9 mouse cellular contexts compared by ENCODE assay signal in genomic region chr1:184718261-184719120, GRCm38 (mm10). TPM values are rescaled to one million over a fixed set of nuclear protein-coding genes. Genes with fewer than 3 reads are reported as not detected.
DNase-seq lines count a peak whose midpoint lies in the region; ATAC-seq lines count a peak whose summit lies in the region.
"Had no signal": no experiment of that assay in that cellular context is flagged by ENCODE, and none has a peak within 500 bp of the region (broad histone marks: within the 10 kb centered on the region; RNA-seq: fewer than 3 reads in every experiment).

No protein-coding gene starts in this region.

- no peak overlapping the region for H3K9ac ChIP-seq in kidney, embryonic 16.5 days (replicated peaks; ENCODE audit: low read length)
- no peak overlapping the region for H3K9ac ChIP-seq in embryonic facial prominence, embryonic 13.5 days

- peak overlapping the region; percentile 38 for H3K4me2 ChIP-seq in kidney, embryonic 16.5 days (replicated peaks; ENCODE audit: low read depth, low read length)
- H3K4me2 ChIP-seq in embryonic facial prominence, embryonic 13.5 days, result peak overlapping the region; percentile 37; the same call in 1 of the 2 replicates

- peaks cover 100% of the 10 kb centered on the region for H3K27me3 ChIP-seq in kidney, embryonic 16.5 days (ENCODE audit: insufficient read depth, low read length)
- peaks cover 100% of the 10 kb centered on the region for H3K27me3 ChIP-seq in embryonic facial prominence, embryonic 13.5 days
- peaks cover 100% of the 10 kb centered on the region for H3K27me3 ChIP-seq in limb, embryonic 10.5 days (ENCODE audit: low read depth, poor library complexity, severe bottlenecking)

- intact Hi-C loops in left cerebral cortex, postnatal 14 days (cut with DNase I), result no loop called here

- H3K9me3 ChIP-seq in kidney, embryonic 16.5 days (ENCODE audit: low read length), result no peaks in the 10 kb centered on the region
- H3K9me3 ChIP-seq in embryonic facial prominence, embryonic 13.5 days, result no peaks in the 10 kb centered on the region
- H3K9me3 ChIP-seq in limb, embryonic 10.5 days (replicated peaks), result no peaks in the 10 kb centered on the region

- WGBS in kidney, embryonic 16.5 days, result under 1% methylated on average over 41 of the region's 41 CpGs
- 1% methylated on average over 41 of the region's 41 CpGs for WGBS in embryonic facial prominence, embryonic 13.5 days
- under 1% methylated on average over 41 of the region's 41 CpGs for WGBS in limb, embryonic 10.5 days

- peaks cover 12% of the 10 kb centered on the region for H3K4me1 ChIP-seq in kidney, embryonic 16.5 days (ENCODE audit: insufficient read depth, low read length)
- peaks cover 5% of the 10 kb centered on the region; the same call in 1 of the 2 replicates for H3K4me1 ChIP-seq in embryonic facial prominence, embryonic 13.5 days
- H3K4me1 ChIP-seq in limb, embryonic 10.5 days, result peaks cover 25% of the 10 kb centered on the region

- H3K36me3 ChIP-seq in kidney, embryonic 16.5 days (ENCODE audit: insufficient read depth, low read length), result no peaks in the 10 kb centered on the region
- no peaks in the 10 kb centered on the region for H3K36me3 ChIP-seq in embryonic facial prominence, embryonic 13.5 days
- H3K36me3 ChIP-seq in limb, embryonic 10.5 days, result no peaks in the 10 kb centered on the region

- DNase-seq in kidney, adult 8-10 months, result no peak
- peak; percentile 67 for DNase-seq in limb, embryonic 10.5 days (ENCODE audit: low spot score)
- peak; percentile 71 for DNase-seq in neural tube, embryonic 10.5 days (ENCODE audit: extremely low spot score, low spot score)
- no peak for DNase-seq in cerebellum, postnatal 4 days (ENCODE audit: low spot score in 2 of 2)
- DNase-seq in left cerebral cortex, postnatal 14 days (ENCODE audit: low spot score in 2 of 2), result no peak
- no peak for DNase-seq in urinary bladder, postnatal 14 days (ENCODE audit: low spot score)
- DNase-seq: cerebellum, adult 18-20 months had no signal

- H3K4me3 ChIP-seq in kidney, embryonic 16.5 days (ENCODE audit: low read length), result peak overlapping the region; percentile 27
- H3K4me3 ChIP-seq in embryonic facial prominence, embryonic 13.5 days, result peak overlapping the region; percentile 24
- peak overlapping the region; percentile 23 for H3K4me3 ChIP-seq in limb, embryonic 10.5 days

- no peak overlapping the region for H3K27ac ChIP-seq in kidney, embryonic 16.5 days (ENCODE audit: low read length)
- no peak overlapping the region for H3K27ac ChIP-seq in embryonic facial prominence, embryonic 13.5 days
- no peak overlapping the region for H3K27ac ChIP-seq in limb, embryonic 10.5 days

- no peak for ATAC-seq in kidney, embryonic 16.5 days (ENCODE audit: low FRiP score, low TSS enrichment)
- no peak for ATAC-seq in embryonic facial prominence, embryonic 13.5 days (ENCODE audit: insufficient number of reproducible peaks, insufficient read depth, low FRiP score, low TSS enrichment, low read depth)

RNA-seq across cellular contexts. Expression of gene Hlx, which starts 13.9 kb away (rescaled TPM):
- polyA plus RNA-seq in kidney, embryonic 16.5 days (2015; fragmentation: Nextera tagmentation; extraction: Ambion mirVana), result 12.8 and 13.2 TPM in 2 replicates
- polyA plus RNA-seq in embryonic facial prominence, embryonic 13.5 days (2015; fragmentation: Nextera tagmentation; extraction: Ambion mirVana), result 13.3 and 14.9 TPM in 2 replicates
- polyA plus RNA-seq in limb, embryonic 10.5 days (2016; fragmentation: Nextera tagmentation; extraction: Ambion mirVana), result 7.2 and 9.5 TPM in 2 replicates
- total RNA-seq in left cerebral cortex, postnatal 14 days (2021), result 1 to 10 TPM in 1 of 2 experiments, under 1 TPM in 1; 0.64 to 1.4 TPM

Comparison
In these comparisons a context has a peak if more than half of its experiments do, and no peak if none do; other contexts are left out.
1. DNase-seq: peak in limb, embryonic 10.5 days (single experiment) and neural tube, embryonic 10.5 days (single experiment); none in kidney, adult 8-10 months (0 of 2), cerebellum, postnatal 4 days (0 of 2), left cerebral cortex, postnatal 14 days (0 of 2) and urinary bladder, postnatal 14 days (single experiment).
2. Peak in every context shown above with its lines, with median percentiles within 50 percentile points of each other: H3K4me3 ChIP-seq.